Mouse (Mus musculus) neural tube, embryonic 15.5 days (tissue): Measurements from ENCODE around the gene Tmem169. TPM values are rescaled to one million over a fixed set of nuclear protein-coding genes. Genes with fewer than 3 reads are reported as not detected.
A peak's percentile ranks its signal among the peaks of the same experiment; 100 is the strongest.

ENCODE experiments used
- ATAC-seq: fragments of 200-750 bp; cut with Nextera tagmentation; 2 replicates; pipeline ENCODE4 v1.8.0; 2017; ENCODE audit warnings: mild to moderate bottlenecking, moderate TSS enrichment, moderate library complexity; ENCODE audit not compliant: low FRiP score
- H3K27ac ChIP-seq: fragments of 300-500 bp; sonication (generic); replicated peaks from 2 replicates; pipeline ENCODE4 v1.5.1; 2015; ENCODE audit warnings: mild to moderate bottlenecking, inconsistent platforms
- H3K27me3 ChIP-seq: fragments of 300-500 bp; sonication (generic); replicated peaks from 2 replicates; pipeline ENCODE4 v1.6.1; 2015; ENCODE audit warnings: inconsistent platforms
- H3K36me3 ChIP-seq: fragments of 300-500 bp; sonication (generic); 2 replicates; pipeline ENCODE4 v1.6.1; 2015; ENCODE audit warnings: inconsistent platforms
- H3K4me1 ChIP-seq: fragments of 300-500 bp; sonication (generic); 2 replicates; pipeline ENCODE4 v1.6.1; 2015; ENCODE audit warnings: inconsistent platforms
- H3K4me2 ChIP-seq: fragments of 300-500 bp; sonication (generic); 2 replicates; pipeline ENCODE4 v1.6.1; 2015; ENCODE audit warnings: inconsistent platforms, mild to moderate bottlenecking, moderate library complexity
- H3K4me3 ChIP-seq: fragments of 300-500 bp; sonication (generic); replicated peaks from 2 replicates; pipeline ENCODE4 v1.5.1; 2015; ENCODE audit warnings: mild to moderate bottlenecking, inconsistent platforms
- H3K9ac ChIP-seq: fragments of 300-500 bp; sonication (generic); replicated peaks from 2 replicates; pipeline ENCODE4 v1.6.1; 2015; ENCODE audit warnings: mild to moderate bottlenecking, inconsistent platforms
- H3K9me3 ChIP-seq: fragments of 300-500 bp; sonication (generic); replicated peaks from 2 replicates; pipeline ENCODE4 v1.6.1; 2016; ENCODE audit warnings: inconsistent platforms
- WGBS: fragments of 180-500 bp; shearing (Covaris S2); methylation state at CpG from one replicate; pipeline ENCODE4 v1.1.7; 2015; ENCODE audit warnings: mixed read lengths; 5-methylcytosine and 5-hydroxymethylcytosine counted together
- polyA plus RNA-seq: library from polyadenylated mRNA; unstranded; fragments of >200 nt; fragmentation: Nextera tagmentation; extraction: Ambion mirVana; gene quantifications from 2 replicates; pipeline ENCODE4 v1.2.1, GENCODE M21; 2015

Gene Tmem169
- polyA plus RNA-seq, 1 experiment from 2014 or later = 32.8 TPM

GRCm38 (mm10) chr1:72253881-72254491 lies 30.2 kb upstream of the Tmem169 start:
- peak overlapping the region; percentile 91 for H3K27ac ChIP-seq
- H3K9ac ChIP-seq = no peak overlapping the region
- H3K9me3 ChIP-seq = no peaks in the 10 kb centered on the region
- H3K4me2 ChIP-seq = peak overlapping the region; percentile 76
- H3K4me3 ChIP-seq = peak overlapping the region; percentile 47
- peaks cover 22% of the 10 kb centered on the region for H3K4me1 ChIP-seq
- no peaks in the 10 kb centered on the region for H3K27me3 ChIP-seq
- 39% methylated on average over 11 of the region's 11 CpGs for WGBS
- 0 out of 2 replicates have a peak, but pooled peaks have one; percentile 8 for ATAC-seq
- no peaks in the 10 kb centered on the region for H3K36me3 ChIP-seq

GRCm38 (mm10) chr1:72254545-72255061 lies 29.6 kb upstream of the Tmem169 start:
- WGBS = 1% methylated on average over 35 of the region's 35 CpGs

GRCm38 (mm10) chr1:72255062-72255853 lies 28.9 kb upstream of the Tmem169 start:
- Histone ChIP-seq H3K36me3 (no peaks in the 10 kb centered on the region), H3K9me3 (no peaks in the 10 kb centered on the region), H3K4me3 (peak overlapping the region; percentile 47), H3K9ac (peak overlapping the region; percentile 49), H3K4me2 (peak overlapping the region; percentile 76), H3K27ac (peak overlapping the region; percentile 91), H3K27me3 (no peaks in the 10 kb centered on the region), H3K4me1 (peaks cover 22% of the 10 kb centered on the region)
- 4% methylated on average over 15 of the region's 15 CpGs for WGBS
- ATAC-seq = peak; percentile 76

More at GRCm38 (mm10) chr1:72254545-72255061, 29.6 kb upstream of the Tmem169 start:
- H3K4me3 ChIP-seq = peak overlapping the region; percentile 47
- H3K9me3 ChIP-seq = no peaks in the 10 kb centered on the region
- H3K9ac ChIP-seq = peak overlapping the region; percentile 49
- H3K36me3 ChIP-seq = no peaks in the 10 kb centered on the region
- peak overlapping the region; percentile 76 for H3K4me2 ChIP-seq
- H3K27me3 ChIP-seq = no peaks in the 10 kb centered on the region
- peak; percentile 92 for ATAC-seq
- H3K4me1 ChIP-seq = peaks cover 22% of the 10 kb centered on the region
- peak overlapping the region; percentile 91 for H3K27ac ChIP-seq

- peak overlapping the region; percentile 47 for H3K4me3 ChIP-seq
- 11% methylated on average over 11 of the region's 11 CpGs for WGBS
- no peaks in the 10 kb centered on the region for H3K27me3 ChIP-seq
- no peaks in the 10 kb centered on the region; the same call in 1 of the 2 replicates for H3K36me3 ChIP-seq
- no peak for ATAC-seq
- peak overlapping the region; percentile 49 for H3K9ac ChIP-seq
- peak overlapping the region; percentile 76 for H3K4me2 ChIP-seq
- peak overlapping the region; percentile 91 for H3K27ac ChIP-seq
- no peaks in the 10 kb centered on the region for H3K9me3 ChIP-seq
- peaks cover 22% of the 10 kb centered on the region for H3K4me1 ChIP-seq
Observed at GRCm38 (mm10) chr1:72255854-72256175, 28.4 kb upstream of the Tmem169 start.

- H3K27ac ChIP-seq = peak overlapping the region; percentile 91
- ATAC-seq = no peak
- H3K4me3 ChIP-seq = peak overlapping the region; percentile 47
- peak overlapping the region; percentile 49 for H3K9ac ChIP-seq
- H3K27me3 ChIP-seq = no peaks in the 10 kb centered on the region
- no peaks in the 10 kb centered on the region for H3K9me3 ChIP-seq
- peak overlapping the region; percentile 76 for H3K4me2 ChIP-seq
- WGBS = 68% methylated on average over 9 of the region's 9 CpGs
- peaks cover 6% of the 10 kb centered on the region for H3K36me3 ChIP-seq
- H3K4me1 ChIP-seq = peaks cover 22% of the 10 kb centered on the region
Observed at GRCm38 (mm10) chr1:72256381-72257256, 27.6 kb upstream of the Tmem169 start.

- ATAC-seq = no peak
- peaks cover 16% of the 10 kb centered on the region for H3K36me3 ChIP-seq
- H3K9me3 ChIP-seq = no peaks in the 10 kb centered on the region
- H3K4me2 ChIP-seq = no peak overlapping the region
- no peak overlapping the region for H3K4me3 ChIP-seq
- no peak overlapping the region for H3K27ac ChIP-seq
- no peak overlapping the region for H3K9ac ChIP-seq
- H3K4me1 ChIP-seq = no peaks in the 10 kb centered on the region
- WGBS = 97% methylated on average over 3 of the region's 3 CpGs
- H3K27me3 ChIP-seq = no peaks in the 10 kb centered on the region
Observed at GRCm38 (mm10) chr1:72263099-72263498, 21.1 kb upstream of the Tmem169 start.

GRCm38 (mm10) chr1:72278085-72278484 lies 6.1 kb upstream of the Tmem169 start:
- peaks cover 5% of the 10 kb centered on the region; the same call in 1 of the 2 replicates for H3K36me3 ChIP-seq
- H3K4me3 ChIP-seq = no peak overlapping the region
- H3K9ac ChIP-seq = no peak overlapping the region
- H3K4me2 ChIP-seq = no peak overlapping the region
- WGBS = 92% methylated on average over 3 of the region's 3 CpGs
- no peak for ATAC-seq
- H3K4me1 ChIP-seq = no peaks in the 10 kb centered on the region
- H3K27me3 ChIP-seq = no peaks in the 10 kb centered on the region
- H3K9me3 ChIP-seq = no peaks in the 10 kb centered on the region
- H3K27ac ChIP-seq = no peak overlapping the region

- Histone ChIP-seq H3K4me2 (no peak overlapping the region), H3K9me3 (no peaks in the 10 kb centered on the region), H3K4me3 (no peak overlapping the region), H3K9ac (no peak overlapping the region), H3K4me1 (peaks cover 28% of the 10 kb centered on the region), H3K27me3 (no peaks in the 10 kb centered on the region), H3K27ac (no peak overlapping the region), H3K36me3 (no peaks in the 10 kb centered on the region)
- no peak for ATAC-seq
- WGBS = 83% methylated on average over 1 of the region's 1 CpGs
Observed at GRCm38 (mm10) chr1:72282604-72283003, 1.6 kb upstream of the Tmem169 start.

GRCm38 (mm10) chr1:72284539-72284938 lies 370 bp downstream of the Tmem169 start:
- Histone ChIP-seq H3K4me2 (peak overlapping the region; percentile 97), H3K9ac (peak overlapping the region; percentile 80), H3K27me3 (no peaks in the 10 kb centered on the region), H3K36me3 (no peaks in the 10 kb centered on the region), H3K4me3 (peak overlapping the region; percentile 55), H3K4me1 (peaks cover 28% of the 10 kb centered on the region), H3K27ac (peak overlapping the region; percentile 86), H3K9me3 (no peaks in the 10 kb centered on the region)
- 3% methylated on average over 5 of the region's 5 CpGs for WGBS
- peak; percentile 76 for ATAC-seq

GRCm38 (mm10) chr1:72286904-72287303 lies 2.7 kb downstream of the Tmem169 start:
- ATAC-seq = no peak
- Histone ChIP-seq H3K4me2 (peak overlapping the region; percentile 97), H3K4me3 (no peak overlapping the region), H3K27ac (peak overlapping the region; percentile 86), H3K36me3 (no peaks in the 10 kb centered on the region), H3K9me3 (no peaks in the 10 kb centered on the region; the same call in 1 of the 2 replicates), H3K27me3 (no peaks in the 10 kb centered on the region), H3K9ac (0 out of 2 replicates have a peak overlapping the region, but pooled peaks have one; percentile 4), H3K4me1 (peaks cover 28% of the 10 kb centered on the region)
- WGBS = 15% methylated on average over 5 of the region's 5 CpGs

- H3K36me3 ChIP-seq = no peaks in the 10 kb centered on the region
- no peaks in the 10 kb centered on the region; the same call in 1 of the 2 replicates for H3K9me3 ChIP-seq
- no peak overlapping the region for H3K4me2 ChIP-seq
- H3K27me3 ChIP-seq = no peaks in the 10 kb centered on the region
- 88% methylated on average over 4 of the region's 4 CpGs for WGBS
- no peak overlapping the region for H3K4me3 ChIP-seq
- no peak overlapping the region for H3K9ac ChIP-seq
- H3K27ac ChIP-seq = no peak overlapping the region
- ATAC-seq = no peak
- peaks cover 28% of the 10 kb centered on the region for H3K4me1 ChIP-seq
Observed at GRCm38 (mm10) chr1:72287893-72288292, 3.7 kb downstream of the Tmem169 start.
